ENCODE assay signal across 11 mouse cellular contexts in the genomic region with DNA sequence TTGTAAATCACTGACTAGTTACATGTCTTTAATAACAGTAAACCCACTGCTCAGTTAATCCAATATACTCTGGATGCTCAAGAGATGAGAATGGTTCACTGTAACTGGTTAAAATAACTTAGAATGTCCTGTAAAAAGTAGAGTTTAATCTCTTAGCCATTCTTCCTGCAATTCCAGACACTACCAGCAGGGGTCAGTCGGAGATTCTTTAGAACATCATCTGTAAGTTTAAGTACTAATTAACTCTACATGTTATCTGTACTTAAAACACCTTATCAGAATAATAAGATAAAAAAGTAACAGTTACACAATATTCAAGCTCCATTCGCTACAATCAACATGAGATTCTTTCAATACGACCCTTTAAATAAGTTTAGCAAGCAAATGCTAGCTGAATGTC. TPM values are rescaled to one million over a fixed set of nuclear protein-coding genes. Genes with fewer than 3 reads are reported as not detected.
DNase-seq lines count a peak whose midpoint lies in the region; ATAC-seq and TF ChIP-seq lines count a peak whose summit lies in the region.
"Had no signal": no experiment of that assay in that cellular context is flagged by ENCODE, and none has a peak within 500 bp of the region (broad histone marks: within the 10 kb centered on the region; RNA-seq: fewer than 3 reads in every experiment).

No protein-coding gene starts in this region.

- no peaks in the 10 kb centered on the region for H3K4me1 ChIP-seq in heart, adult 2 months (ENCODE audit: control insufficient read depth, insufficient read depth, low read length)
- H3K4me1 ChIP-seq in midbrain, embryonic 14.5 days (ENCODE audit: control insufficient read depth, insufficient read depth, low read length) = no peaks in the 10 kb centered on the region
- H3K4me1 ChIP-seq in midbrain, embryonic 13.5 days (replicated peaks) = no peaks in the 10 kb centered on the region
- H3K4me1 ChIP-seq in stomach, postnatal 0 days (replicated peaks; ENCODE audit: control insufficient read depth, insufficient read depth) = no peaks in the 10 kb centered on the region
- H3K4me1 ChIP-seq in forebrain, embryonic 13.5 days = no peaks in the 10 kb centered on the region
- H3K4me1 ChIP-seq: embryonic facial prominence, embryonic 13.5 days had no signal

- H3K36me3 ChIP-seq in heart, adult 2 months (ENCODE audit: control insufficient read depth, insufficient read depth, low read length) = no peaks in the 10 kb centered on the region
- H3K36me3 ChIP-seq in midbrain, embryonic 14.5 days (ENCODE audit: control insufficient read depth, insufficient read depth, low read length) = no peaks in the 10 kb centered on the region
- H3K36me3 ChIP-seq in midbrain, embryonic 13.5 days = no peaks in the 10 kb centered on the region
- no peaks in the 10 kb centered on the region for H3K36me3 ChIP-seq in stomach, postnatal 0 days (ENCODE audit: control insufficient read depth, insufficient read depth, low read length)
- no peaks in the 10 kb centered on the region for H3K36me3 ChIP-seq in forebrain, embryonic 13.5 days (ENCODE audit: poor library complexity, severe bottlenecking)
- H3K36me3 ChIP-seq: embryonic facial prominence, embryonic 13.5 days had no signal

- no peak for ATAC-seq in midbrain, embryonic 14.5 days (ENCODE audit: low FRiP score, low TSS enrichment)
- ATAC-seq in midbrain, embryonic 13.5 days = no peak
- ATAC-seq in stomach, postnatal 0 days (ENCODE audit: low FRiP score, low TSS enrichment) = no peak
- ATAC-seq in forebrain, embryonic 13.5 days = no peak

- DNase-seq in heart, adult 2 months = no peak
- DNase-seq in heart, postnatal 25 days (ENCODE audit: low spot score) = no peak
- DNase-seq in midbrain, embryonic 14.5 days = peak; percentile 20
- peak; percentile 53 for DNase-seq in R1 (ENCODE audit: low read depth, low spot score)
- DNase-seq in stomach, postnatal 0 days (ENCODE audit: low spot score) = no peak
- no peak for DNase-seq in heart, postnatal 4 days

- H3K79me2 ChIP-seq in heart, adult 2 months (replicated peaks; ENCODE audit: control insufficient read depth, insufficient read depth, low read length) = no peaks in the 10 kb centered on the region

- TF ChIP-seq CTCF in heart, adult 2 months (IDR thresholded peaks at IDR 0.05) = peak; percentile 84
- TF ChIP-seq CTCF in stomach, postnatal 0 days (IDR thresholded peaks at IDR 0.05; ENCODE audit: low read depth) = peak; percentile 61

- no peaks in the 10 kb centered on the region for H3K9me3 ChIP-seq in midbrain, embryonic 14.5 days (ENCODE audit: control insufficient read depth, low read length)
- no peaks in the 10 kb centered on the region for H3K9me3 ChIP-seq in midbrain, embryonic 13.5 days
- no peaks in the 10 kb centered on the region for H3K9me3 ChIP-seq in stomach, postnatal 0 days (ENCODE audit: control insufficient read depth, low read length)
- no peaks in the 10 kb centered on the region for H3K9me3 ChIP-seq in forebrain, embryonic 13.5 days (replicated peaks)
- H3K9me3 ChIP-seq: embryonic facial prominence, embryonic 13.5 days had no signal

- no peak overlapping the region for H3K9ac ChIP-seq in heart, adult 2 months (ENCODE audit: low read depth, low read length)
- H3K9ac ChIP-seq in midbrain, embryonic 14.5 days (replicated peaks; ENCODE audit: low read length) = no peak overlapping the region
- no peak overlapping the region for H3K9ac ChIP-seq in midbrain, embryonic 13.5 days (replicated peaks)
- no peak overlapping the region for H3K9ac ChIP-seq in stomach, postnatal 0 days (ENCODE audit: low read length)
- no peak overlapping the region for H3K9ac ChIP-seq in forebrain, embryonic 13.5 days
- H3K9ac ChIP-seq: embryonic facial prominence, embryonic 13.5 days had no signal

- H3K27me3 ChIP-seq in heart, adult 2 months (ENCODE audit: control insufficient read depth, insufficient read depth, low read length) = no peaks in the 10 kb centered on the region
- H3K27me3 ChIP-seq in midbrain, embryonic 14.5 days (ENCODE audit: control insufficient read depth, insufficient read depth, low read length) = no peaks in the 10 kb centered on the region
- no peaks in the 10 kb centered on the region for H3K27me3 ChIP-seq in midbrain, embryonic 13.5 days
- no peaks in the 10 kb centered on the region for H3K27me3 ChIP-seq in stomach, postnatal 0 days (ENCODE audit: control insufficient read depth, insufficient read depth, low read length)
- H3K27me3 ChIP-seq in forebrain, embryonic 13.5 days = no peaks in the 10 kb centered on the region
- H3K27me3 ChIP-seq: embryonic facial prominence, embryonic 13.5 days had no signal

- intact Hi-C loops in heart, adult 2 months (cut with DNase I) = loop anchor here (2.0 to 5.0 kb wide), 2 partner anchors 221 to 395 kb away; no protein-coding TSS in a partner anchor
- intact Hi-C loops in heart, postnatal 25 days (cut with DNase I) = loop anchor here (5.0 kb wide), 2 partner anchors 220 to 395 kb away; no protein-coding TSS in a partner anchor

- H3K27ac ChIP-seq in heart, adult 2 months = no peak overlapping the region
- H3K27ac ChIP-seq in midbrain, embryonic 14.5 days (replicated peaks; ENCODE audit: low read depth, low read length) = no peak overlapping the region
- no peak overlapping the region for H3K27ac ChIP-seq in midbrain, embryonic 13.5 days
- H3K27ac ChIP-seq in stomach, postnatal 0 days (replicated peaks) = no peak overlapping the region
- no peak overlapping the region for H3K27ac ChIP-seq in forebrain, embryonic 13.5 days
- H3K27ac ChIP-seq: embryonic facial prominence, embryonic 13.5 days had no signal

- no peak for TF ChIP-seq POLR2A in heart, adult 2 months (IDR thresholded peaks at IDR 0.05; ENCODE audit: insufficient read depth, low read depth, low read length)

- no peak overlapping the region for H3K4me2 ChIP-seq in midbrain, embryonic 14.5 days (ENCODE audit: low read length)
- no peak overlapping the region for H3K4me2 ChIP-seq in midbrain, embryonic 13.5 days (replicated peaks)
- H3K4me2 ChIP-seq in stomach, postnatal 0 days (replicated peaks; ENCODE audit: low read depth) = no peak overlapping the region
- no peak overlapping the region for H3K4me2 ChIP-seq in forebrain, embryonic 13.5 days
- H3K4me2 ChIP-seq: embryonic facial prominence, embryonic 13.5 days had no signal

- no peak overlapping the region for H3K4me3 ChIP-seq in heart, adult 2 months
- no peak overlapping the region for H3K4me3 ChIP-seq in midbrain, embryonic 14.5 days (replicated peaks; ENCODE audit: low read depth, low read length)
- H3K4me3 ChIP-seq in midbrain, embryonic 13.5 days (replicated peaks) = no peak overlapping the region
- no peak overlapping the region for H3K4me3 ChIP-seq in stomach, postnatal 0 days (ENCODE audit: low read depth, low read length)
- H3K4me3 ChIP-seq in forebrain, embryonic 13.5 days = no peak overlapping the region
- H3K4me3 ChIP-seq: embryonic facial prominence, embryonic 13.5 days had no signal

- TF ChIP-seq EP300 in heart, adult 2 months (IDR thresholded peaks at IDR 0.05; ENCODE audit: insufficient read depth, low read depth, low read length) = no peak
- no peak for TF ChIP-seq EP300 in stomach, postnatal 0 days (optimal IDR thresholded peaks at IDR 0.05)

- WGBS in heart, adult 2 months = 52% methylated on average over 3 of the region's 3 CpGs
- WGBS in midbrain, embryonic 14.5 days = 62% methylated on average over 3 of the region's 3 CpGs
- 63% methylated on average over 3 of the region's 3 CpGs for WGBS in midbrain, embryonic 13.5 days
- WGBS in stomach, postnatal 0 days = 63% methylated on average over 3 of the region's 3 CpGs
- 57% methylated on average over 3 of the region's 3 CpGs for WGBS in forebrain, embryonic 13.5 days

RNA-seq across cellular contexts. Expression of a gene that starts 58.7 kb away (rescaled TPM):
- not detected for total RNA-seq in heart, adult 2 months (2021)
- polyA plus RNA-seq in heart, adult 2 months (2012; rRNA removed) = not detected in 2 replicates
- not detected for total RNA-seq in heart, postnatal 25 days (2021)
- polyA plus RNA-seq in midbrain, embryonic 14.5 days (2014; fragmentation: Nextera tagmentation; extraction: Ambion mirVana) = 1.7 and 2.0 TPM in 2 replicates
- 9.3 and 25.7 TPM in 2 replicates for polyA plus RNA-seq in midbrain, embryonic 13.5 days (2015; fragmentation: Nextera tagmentation; extraction: Ambion mirVana)
- 0.05 TPM in 1 of 2 replicates, not detected in the other for polyA plus RNA-seq in stomach, postnatal 0 days (2015; fragmentation: Nextera tagmentation; extraction: Ambion mirVana)
- polyA plus RNA-seq in forebrain, embryonic 13.5 days (2015; fragmentation: Nextera tagmentation; extraction: Ambion mirVana) = 16.8 and 23.0 TPM in 2 replicates
- not detected for total RNA-seq in heart, postnatal 4 days (2021)
- total RNA-seq: megakaryocyte progenitor cell, adult 5-6 weeks had no signal
- polyA plus RNA-seq: gonadal fat pad, adult 2 months had no signal

Comparison
In these comparisons a context has a peak if more than half of its experiments do, and no peak if none do; other contexts are left out.
1. DNase-seq: peak in midbrain, embryonic 14.5 days (single experiment) and R1 (single experiment); none in heart, adult 2 months (0 of 2), heart, postnatal 25 days (single experiment), stomach, postnatal 0 days (single experiment) and heart, postnatal 4 days (single experiment).